Mouse (Mus musculus): ENCODE results near the gene Tbc1d24. TPM values are rescaled to one million over a fixed set of nuclear protein-coding genes. Genes with fewer than 3 reads are reported as not detected.
A peak's percentile ranks its signal among the peaks of the same experiment; 100 is the strongest.

Gene Tbc1d24
- polyA plus RNA-seq, 1 experiment, result 14.0 TPM

DNA sequence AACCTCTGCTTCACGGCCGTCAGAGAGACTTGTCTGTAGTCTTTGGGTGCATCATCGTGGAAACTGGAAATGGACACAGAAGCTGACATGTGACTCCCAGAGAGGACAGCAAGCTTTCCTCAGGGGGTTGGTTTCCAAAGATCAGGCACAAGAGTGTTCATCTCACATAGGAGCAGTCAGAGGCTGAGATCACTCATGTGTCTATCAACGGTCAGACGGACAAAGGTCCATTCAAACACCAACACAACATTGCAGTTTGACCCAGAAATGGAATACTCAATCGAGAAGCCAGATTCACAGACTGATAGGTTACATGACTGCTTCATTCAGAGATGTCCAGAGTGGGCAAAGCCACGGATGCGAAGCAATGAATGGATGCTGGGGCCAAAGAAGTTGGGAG is 21.4 kb upstream of the Tbc1d24 start:
- TF ChIP-seq CTCF (IDR thresholded peaks at IDR 0.05; ENCODE audit: borderline replicate concordance, insufficient read depth, low read length) (no peak), POLR2A (IDR thresholded peaks at IDR 0.05; ENCODE audit: low read depth, low read length) (no peak)
- H3K4me3 ChIP-seq (ENCODE audit: insufficient read depth, low read length), result no peak overlapping the region
- no peak overlapping the region for H3K27ac ChIP-seq (ENCODE audit: insufficient read depth, low read length)

GRCm38 (mm10) chr17:24225851-24226250 is 20.5 kb upstream of the Tbc1d24 start:
- Histone ChIP-seq H3K27ac (ENCODE audit: insufficient read depth, low read length) (no peak overlapping the region), H3K4me1 (ENCODE audit: control insufficient read depth, insufficient read depth, low read length) (no peaks in the 10 kb centered on the region), H3K4me3 (ENCODE audit: insufficient read depth, low read length) (no peak overlapping the region)
- TF ChIP-seq POLR2A (IDR thresholded peaks at IDR 0.05; ENCODE audit: low read depth, low read length) (no peak), CTCF (IDR thresholded peaks at IDR 0.05; ENCODE audit: borderline replicate concordance, insufficient read depth, low read length) (no peak)

More for the DNA sequence above, 21.4 kb upstream of the Tbc1d24 start:
- no peaks in the 10 kb centered on the region for H3K4me1 ChIP-seq (ENCODE audit: control insufficient read depth, insufficient read depth, low read length)

- Histone ChIP-seq H3K4me3 (ENCODE audit: insufficient read depth, low read length) (no peak overlapping the region), H3K4me1 (ENCODE audit: control insufficient read depth, insufficient read depth, low read length) (peaks cover under 1% of the 10 kb centered on the region; the same call in 1 of the 2 replicates), H3K27ac (ENCODE audit: insufficient read depth, low read length) (no peak overlapping the region)
- TF ChIP-seq POLR2A (IDR thresholded peaks at IDR 0.05; ENCODE audit: low read depth, low read length) (no peak), CTCF (IDR thresholded peaks at IDR 0.05; ENCODE audit: borderline replicate concordance, insufficient read depth, low read length) (no peak)
These were observed 19.4 kb upstream of the Tbc1d24 start for GRCm38 (mm10) chr17:24224741-24225140.

DNA sequence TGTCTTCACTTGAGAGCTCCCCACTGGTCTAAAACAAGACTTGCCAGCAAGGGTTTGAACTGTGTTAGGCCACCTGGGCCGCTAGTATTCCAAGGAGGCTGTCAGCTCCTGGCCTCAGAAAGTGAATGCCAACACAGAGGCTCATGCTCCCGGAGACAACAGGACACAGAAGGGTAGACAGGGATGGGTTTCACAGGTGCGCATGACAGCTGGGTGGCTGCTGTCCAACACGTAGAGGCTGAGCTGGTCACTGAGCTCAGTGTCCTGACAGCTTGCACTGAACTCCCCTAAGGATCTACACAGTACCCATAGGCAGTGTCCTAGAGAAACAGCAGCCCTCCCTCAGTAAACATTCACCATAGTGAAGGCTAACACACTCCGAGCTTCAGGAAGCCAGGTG is 18.2 kb upstream of the Tbc1d24 start:
- TF ChIP-seq POLR2A (IDR thresholded peaks at IDR 0.05; ENCODE audit: low read depth, low read length) (no peak), CTCF (IDR thresholded peaks at IDR 0.05; ENCODE audit: borderline replicate concordance, insufficient read depth, low read length) (no peak)
- H3K4me1 ChIP-seq (ENCODE audit: control insufficient read depth, insufficient read depth, low read length), result peaks cover 3% of the 10 kb centered on the region; the same call in 1 of the 2 replicates
- no peak overlapping the region for H3K27ac ChIP-seq (ENCODE audit: insufficient read depth, low read length)
- no peak overlapping the region for H3K4me3 ChIP-seq (ENCODE audit: insufficient read depth, low read length)

- H3K4me1 ChIP-seq (ENCODE audit: control insufficient read depth, insufficient read depth, low read length), result peaks cover 3% of the 10 kb centered on the region; the same call in 1 of the 2 replicates
These were observed 17.3 kb upstream of the Tbc1d24 start for GRCm38 (mm10) chr17:24222653-24223052.

GRCm38 (mm10) chr17:24220435-24221411 is 15.4 kb upstream of the Tbc1d24 start, which contains the start of gene Tedc2:
TSS of gene Tedc2 (minus strand) at chr17:24220851.
- H3K27ac ChIP-seq (ENCODE audit: insufficient read depth, low read length), result peak within 1 kb of the TSS; percentile 61
- H3K4me3 ChIP-seq (ENCODE audit: insufficient read depth, low read length), result peak within 1 kb of the TSS; percentile 85
- TF ChIP-seq CTCF (IDR thresholded peaks at IDR 0.05; ENCODE audit: borderline replicate concordance, insufficient read depth, low read length) (no peak), POLR2A (IDR thresholded peaks at IDR 0.05; ENCODE audit: low read depth, low read length) (peak; percentile 59)
- H3K4me1 ChIP-seq (ENCODE audit: control insufficient read depth, insufficient read depth, low read length), result peaks cover 3% of the 10 kb centered on the region; the same call in 1 of the 2 replicates

More at GRCm38 (mm10) chr17:24222653-24223052, 17.3 kb upstream of the Tbc1d24 start:
- TF ChIP-seq CTCF (IDR thresholded peaks at IDR 0.05; ENCODE audit: borderline replicate concordance, insufficient read depth, low read length) (no peak), POLR2A (IDR thresholded peaks at IDR 0.05; ENCODE audit: low read depth, low read length) (no peak)
- Histone ChIP-seq H3K4me3 (ENCODE audit: insufficient read depth, low read length) (no peak overlapping the region), H3K27ac (ENCODE audit: insufficient read depth, low read length) (no peak overlapping the region)

DNA sequence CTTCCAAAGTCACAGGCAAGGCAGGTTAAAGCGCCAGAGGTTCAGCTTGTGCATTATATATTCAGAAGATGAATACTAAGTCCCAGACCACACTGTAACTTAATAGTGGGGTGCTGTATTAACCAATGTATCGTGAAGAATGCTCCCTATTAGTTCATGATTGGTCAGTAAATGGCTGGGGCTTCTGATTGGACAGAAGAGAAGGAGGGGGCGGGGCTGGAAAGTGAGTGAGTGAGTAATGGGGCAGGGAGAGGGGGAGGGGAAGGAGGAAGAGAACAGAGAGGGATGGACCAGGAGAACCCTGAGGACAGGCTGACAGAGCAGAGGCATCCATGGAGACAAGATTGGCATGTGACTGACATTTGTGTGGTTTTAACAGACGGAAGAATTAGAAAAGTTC is 11.5 kb upstream of the Tbc1d24 start:
- TF ChIP-seq POLR2A (IDR thresholded peaks at IDR 0.05; ENCODE audit: low read depth, low read length), result no peak
- no peak for TF ChIP-seq CTCF (IDR thresholded peaks at IDR 0.05; ENCODE audit: borderline replicate concordance, insufficient read depth, low read length)
- Histone ChIP-seq H3K27ac (ENCODE audit: insufficient read depth, low read length) (no peak overlapping the region), H3K4me3 (ENCODE audit: insufficient read depth, low read length) (no peak overlapping the region), H3K4me1 (ENCODE audit: control insufficient read depth, insufficient read depth, low read length) (peaks cover 3% of the 10 kb centered on the region; the same call in 1 of the 2 replicates)

- H3K27ac ChIP-seq (ENCODE audit: insufficient read depth, low read length), result no peak overlapping the region
- H3K4me3 ChIP-seq (ENCODE audit: insufficient read depth, low read length), result no peak overlapping the region
- TF ChIP-seq POLR2A (IDR thresholded peaks at IDR 0.05; ENCODE audit: low read depth, low read length) (no peak), CTCF (IDR thresholded peaks at IDR 0.05; ENCODE audit: borderline replicate concordance, insufficient read depth, low read length) (no peak)
- H3K4me1 ChIP-seq (ENCODE audit: control insufficient read depth, insufficient read depth, low read length), result 0 out of 2 replicates have a peak, but pooled peaks cover 5% of the 10 kb centered on the region
These were observed 7.8 kb upstream of the Tbc1d24 start for GRCm38 (mm10) chr17:24213186-24213585.

- Histone ChIP-seq H3K4me1 (ENCODE audit: control insufficient read depth, insufficient read depth, low read length) (0 out of 2 replicates have a peak, but pooled peaks cover 5% of the 10 kb centered on the region), H3K27ac (ENCODE audit: insufficient read depth, low read length) (no peak overlapping the region), H3K4me3 (ENCODE audit: insufficient read depth, low read length) (no peak overlapping the region)
- TF ChIP-seq POLR2A (IDR thresholded peaks at IDR 0.05; ENCODE audit: low read depth, low read length), result 0 out of 2 replicates have a peak, but pooled peaks have one; percentile 9
- TF ChIP-seq CTCF (IDR thresholded peaks at IDR 0.05; ENCODE audit: borderline replicate concordance, insufficient read depth, low read length), result no peak
These were observed 7.2 kb upstream of the Tbc1d24 start for GRCm38 (mm10) chr17:24212441-24213018.

All from embryonic fibroblast, embryonic 13.5 days (primary cell).